Mouse (Mus musculus): Measurements from ENCODE around the gene Cited4. TPM values are rescaled to one million over a fixed set of nuclear protein-coding genes. Genes with fewer than 3 reads are reported as not detected.

The Cited4 gene
- polyA plus RNA-seq, 1 experiment from 2014 or later: 1.6 TPM

DNA sequence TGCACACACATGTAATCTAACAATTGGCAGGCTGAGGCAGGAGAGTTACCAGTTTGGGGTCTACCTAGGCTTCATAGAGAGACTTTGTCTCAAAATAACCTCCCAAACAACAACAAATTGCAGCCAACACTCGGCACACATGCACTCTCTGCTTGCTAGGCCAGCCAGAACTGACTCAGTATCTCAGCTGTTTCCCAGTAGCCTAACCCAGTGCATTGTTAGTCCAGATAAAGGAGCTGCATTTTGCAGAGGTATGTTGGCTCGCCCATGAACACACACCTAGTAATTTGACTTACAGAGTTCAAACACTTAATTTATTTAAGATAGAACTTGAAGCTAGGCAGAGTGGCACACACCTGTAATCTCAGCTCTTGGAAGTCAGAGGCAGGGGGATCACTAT is 9.3 kb downstream of the Cited4 start:
- Histone ChIP-seq H3K9me3 (ENCODE audit: low read depth, low read length) (no peaks in the 10 kb centered on the region), H3K4me2 (no peak overlapping the region), H3K4me1 (ENCODE audit: insufficient read depth) (no peaks in the 10 kb centered on the region), H3K4me3 (ENCODE audit: low read depth, low read length) (no peak overlapping the region), H3K27me3 (ENCODE audit: insufficient read depth, low read length) (no peaks in the 10 kb centered on the region), H3K27ac (ENCODE audit: low read depth) (no peak overlapping the region), H3K9ac (no peak overlapping the region), H3K36me3 (ENCODE audit: insufficient read depth) (no peaks in the 10 kb centered on the region)
- WGBS: 41% methylated on average over 2 of the region's 2 CpGs
- no peak for TF ChIP-seq CTCF (IDR thresholded peaks at IDR 0.05; ENCODE audit: low read depth)
- DNase-seq (no peak), ATAC-seq (ENCODE audit: insufficient read depth) (no peak)

DNA sequence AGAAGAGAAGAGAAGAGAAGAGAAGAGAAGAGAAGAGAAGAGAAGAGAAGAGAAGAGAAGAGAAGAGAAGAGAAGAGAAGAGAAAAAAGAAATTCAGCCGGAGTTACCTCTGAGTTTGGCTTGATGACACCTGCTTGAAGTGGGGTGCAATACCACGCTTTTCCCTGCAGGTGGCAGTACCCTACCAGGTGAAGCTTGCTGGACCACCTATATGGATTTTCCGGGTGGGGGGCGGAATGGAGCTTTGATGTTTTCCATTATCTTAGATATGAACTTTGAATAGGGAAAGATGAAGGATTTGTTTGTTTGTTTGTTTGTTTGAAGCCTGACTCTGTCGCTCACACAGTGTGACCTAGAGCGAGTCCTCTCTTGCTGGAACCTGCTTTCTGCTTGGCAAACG is 14.6 kb downstream of the Cited4 start:
- peak; percentile 63 for DNase-seq
- ATAC-seq (ENCODE audit: insufficient read depth): no peak
- Histone ChIP-seq H3K27ac (ENCODE audit: low read depth) (no peak overlapping the region), H3K4me3 (ENCODE audit: low read depth, low read length) (no peak overlapping the region), H3K27me3 (ENCODE audit: insufficient read depth, low read length) (no peaks in the 10 kb centered on the region), H3K36me3 (ENCODE audit: insufficient read depth) (no peaks in the 10 kb centered on the region), H3K9me3 (ENCODE audit: low read depth, low read length) (no peaks in the 10 kb centered on the region), H3K4me2 (no peak overlapping the region), H3K9ac (no peak overlapping the region), H3K4me1 (ENCODE audit: insufficient read depth) (no peaks in the 10 kb centered on the region)
- TF ChIP-seq CTCF (IDR thresholded peaks at IDR 0.05; ENCODE audit: low read depth): peak; percentile 80
- WGBS: 50% methylated on average over 7 of the region's 7 CpGs

DNA sequence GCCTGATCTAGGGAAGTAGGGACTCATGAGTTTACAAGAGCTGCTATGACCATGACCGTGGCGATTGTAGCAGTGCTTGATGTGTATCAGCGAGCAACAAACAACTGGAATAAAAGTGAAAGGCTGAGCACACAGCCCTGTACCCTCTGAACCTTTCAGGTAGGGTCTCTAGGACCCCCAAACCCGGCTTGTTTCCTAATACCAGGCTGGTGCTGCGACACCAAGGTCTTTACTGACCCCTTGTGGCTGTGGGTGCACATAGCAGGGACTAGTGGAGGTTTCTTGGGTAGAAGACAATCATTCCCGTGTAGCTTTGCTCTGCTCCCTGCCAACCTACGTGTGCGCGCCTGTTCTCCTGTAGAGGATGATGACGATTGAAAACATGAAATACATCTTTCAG is 15.8 kb downstream of the Cited4 start:
- H3K36me3 ChIP-seq (ENCODE audit: insufficient read depth): no peaks in the 10 kb centered on the region

DNA sequence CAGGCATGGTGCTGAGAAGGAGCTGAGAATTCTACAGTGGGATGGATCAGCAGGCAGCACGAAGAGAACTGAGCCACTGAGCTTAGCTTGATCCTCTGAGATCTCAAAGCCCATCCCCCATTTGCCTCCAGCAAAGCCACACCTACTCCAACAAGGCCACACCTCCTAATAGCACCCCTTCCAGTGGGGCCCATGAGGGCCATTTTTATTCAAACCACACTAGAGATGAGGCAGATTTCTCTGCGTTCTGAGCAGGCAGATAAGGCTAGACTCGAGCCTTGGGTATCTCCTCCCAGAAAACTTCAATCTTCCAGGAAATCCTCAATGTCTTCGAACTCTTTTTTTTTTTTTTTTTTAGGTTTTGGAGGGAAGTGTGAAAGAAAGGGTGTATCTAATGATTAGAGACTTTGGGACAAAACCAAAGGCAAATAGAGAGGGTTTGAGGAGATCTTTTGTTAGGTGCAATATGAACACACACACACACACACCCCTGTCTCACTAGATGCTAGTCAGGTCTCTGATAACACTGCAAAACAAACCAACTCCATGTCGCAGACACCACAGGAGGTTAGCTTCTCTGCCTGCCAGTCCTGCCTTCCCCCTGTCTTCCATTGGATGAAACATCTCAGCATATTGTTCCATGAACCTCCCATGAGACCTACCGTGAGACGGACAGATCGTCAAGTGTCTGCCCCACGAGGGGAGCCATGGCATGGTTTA is 17.1 kb downstream of the Cited4 start:
- Histone ChIP-seq H3K4me1 (ENCODE audit: insufficient read depth) (no peaks in the 10 kb centered on the region), H3K27ac (ENCODE audit: low read depth) (no peak overlapping the region), H3K9ac (no peak overlapping the region), H3K9me3 (ENCODE audit: low read depth, low read length) (no peaks in the 10 kb centered on the region), H3K27me3 (ENCODE audit: insufficient read depth, low read length) (no peaks in the 10 kb centered on the region), H3K36me3 (ENCODE audit: insufficient read depth) (no peaks in the 10 kb centered on the region), H3K4me3 (ENCODE audit: low read depth, low read length) (no peak overlapping the region), H3K4me2 (no peak overlapping the region)
- 40% methylated on average over 9 of the region's 9 CpGs for WGBS
- no peak for TF ChIP-seq CTCF (IDR thresholded peaks at IDR 0.05; ENCODE audit: low read depth)
- ATAC-seq (ENCODE audit: insufficient read depth) (no peak), DNase-seq (no peak)

More for the DNA sequence above, 15.8 kb downstream of the Cited4 start:
- peak; percentile 79 for DNase-seq
- Histone ChIP-seq H3K9me3 (ENCODE audit: low read depth, low read length) (no peaks in the 10 kb centered on the region), H3K4me3 (ENCODE audit: low read depth, low read length) (no peak overlapping the region), H3K27me3 (ENCODE audit: insufficient read depth, low read length) (no peaks in the 10 kb centered on the region), H3K4me1 (ENCODE audit: insufficient read depth) (no peaks in the 10 kb centered on the region), H3K27ac (ENCODE audit: low read depth) (no peak overlapping the region), H3K9ac (no peak overlapping the region), H3K4me2 (no peak overlapping the region)
- ATAC-seq (ENCODE audit: insufficient read depth): no peak
- 35% methylated on average over 10 of the region's 10 CpGs for whole genome bisulfite sequencing
- peak; percentile 86 for TF ChIP-seq CTCF (IDR thresholded peaks at IDR 0.05; ENCODE audit: low read depth)

DNA sequence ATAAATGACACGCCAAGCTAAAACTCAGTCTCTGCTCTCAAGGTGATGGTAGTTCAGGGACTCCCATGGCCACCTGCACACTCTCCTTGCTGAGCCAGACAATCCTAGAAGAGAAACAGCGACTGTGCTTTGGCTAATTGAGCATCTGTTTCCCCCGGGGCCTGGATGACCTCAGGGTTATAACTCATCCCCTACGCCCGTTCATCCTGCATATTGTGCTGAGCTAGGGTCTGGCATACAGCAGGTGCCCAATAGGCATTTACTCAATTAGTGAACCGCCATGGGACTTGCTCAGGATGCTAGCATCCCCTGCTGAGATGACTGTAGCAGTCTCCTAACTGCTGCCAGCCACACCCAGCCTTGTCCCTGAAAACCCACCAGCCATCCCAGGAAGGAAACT is 20.9 kb downstream of the Cited4 start:
- no peaks in the 10 kb centered on the region for H3K36me3 ChIP-seq (ENCODE audit: insufficient read depth)
- ATAC-seq (ENCODE audit: insufficient read depth) (peak; percentile 14; the same call in 1 of the 2 replicates), DNase-seq (no peak)
- H3K4me2 ChIP-seq: no peak overlapping the region
- H3K27me3 ChIP-seq (ENCODE audit: insufficient read depth, low read length): no peaks in the 10 kb centered on the region
- H3K4me3 ChIP-seq (ENCODE audit: low read depth, low read length): no peak overlapping the region
- no peak for TF ChIP-seq CTCF (IDR thresholded peaks at IDR 0.05; ENCODE audit: low read depth)
- H3K9me3 ChIP-seq (ENCODE audit: low read depth, low read length): no peaks in the 10 kb centered on the region
- H3K27ac ChIP-seq (ENCODE audit: low read depth): no peak overlapping the region
- H3K9ac ChIP-seq: no peak overlapping the region
- no peaks in the 10 kb centered on the region for H3K4me1 ChIP-seq (ENCODE audit: insufficient read depth)
- WGBS: 41% methylated on average over 6 of the region's 6 CpGs

DNA sequence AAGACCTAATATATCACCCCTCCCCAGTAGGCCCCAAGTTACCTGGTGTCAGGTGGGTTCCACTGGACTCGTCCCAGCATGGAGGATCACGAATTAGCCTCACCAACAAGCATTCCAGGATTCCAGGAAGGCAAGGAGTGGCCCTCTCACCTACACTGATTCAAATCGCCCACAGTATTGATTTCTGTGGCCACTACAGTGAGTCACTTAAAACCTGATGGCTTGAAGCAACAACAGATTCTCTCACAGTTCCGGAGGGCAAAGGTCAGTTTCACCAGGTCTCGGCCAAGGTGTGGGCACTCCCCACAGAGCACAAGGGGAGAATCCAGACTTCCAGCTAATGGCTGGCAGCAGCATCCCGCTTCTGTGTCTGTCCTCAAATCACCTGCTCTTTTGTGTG is 22.9 kb downstream of the Cited4 start:
- no peaks in the 10 kb centered on the region for H3K4me1 ChIP-seq (ENCODE audit: insufficient read depth)
- no peak overlapping the region for H3K4me2 ChIP-seq
- DNase-seq (no peak), ATAC-seq (ENCODE audit: insufficient read depth) (no peak)
- no peak overlapping the region for H3K9ac ChIP-seq
- 61% methylated on average over 6 of the region's 6 CpGs for WGBS
- no peaks in the 10 kb centered on the region for H3K9me3 ChIP-seq (ENCODE audit: low read depth, low read length)
- no peaks in the 10 kb centered on the region for H3K36me3 ChIP-seq (ENCODE audit: insufficient read depth)
- no peaks in the 10 kb centered on the region for H3K27me3 ChIP-seq (ENCODE audit: insufficient read depth, low read length)
- no peak overlapping the region for H3K27ac ChIP-seq (ENCODE audit: low read depth)
- TF ChIP-seq CTCF (IDR thresholded peaks at IDR 0.05; ENCODE audit: low read depth): no peak
- H3K4me3 ChIP-seq (ENCODE audit: low read depth, low read length): no peak overlapping the region

DNA sequence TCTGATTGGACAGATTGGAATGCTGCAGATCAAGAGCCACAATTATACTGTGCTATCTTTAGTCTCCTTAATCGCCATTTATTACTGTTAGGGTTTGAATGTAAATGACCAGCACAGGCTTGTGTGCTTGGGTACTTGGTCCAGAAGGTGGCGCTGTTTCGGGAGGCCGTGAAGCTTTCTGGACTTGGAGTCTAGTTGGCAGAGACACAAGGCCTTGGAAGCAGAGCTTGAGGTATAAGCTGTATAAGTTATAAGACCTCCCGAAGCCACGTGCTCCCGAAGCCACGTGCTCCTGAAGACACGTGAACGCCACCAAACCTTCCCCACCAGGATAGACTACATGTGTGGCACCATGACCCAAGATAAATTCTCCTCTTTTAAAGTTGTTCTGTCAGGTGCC is 26.3 kb downstream of the Cited4 start:
- ATAC-seq (ENCODE audit: insufficient read depth) (no peak), DNase-seq (peak; percentile 68)
- H3K27me3 ChIP-seq (ENCODE audit: insufficient read depth, low read length): peaks cover 11% of the 10 kb centered on the region
- no peak overlapping the region for H3K9ac ChIP-seq
- no peaks in the 10 kb centered on the region for H3K9me3 ChIP-seq (ENCODE audit: low read depth, low read length)
- no peak overlapping the region for H3K4me2 ChIP-seq
- no peaks in the 10 kb centered on the region for H3K36me3 ChIP-seq (ENCODE audit: insufficient read depth)
- no peaks in the 10 kb centered on the region for H3K4me1 ChIP-seq (ENCODE audit: insufficient read depth)
- H3K27ac ChIP-seq (ENCODE audit: low read depth): no peak overlapping the region
- WGBS: 42% methylated on average over 10 of the region's 10 CpGs
- peak; percentile 69 for TF ChIP-seq CTCF (IDR thresholded peaks at IDR 0.05; ENCODE audit: low read depth)
- H3K4me3 ChIP-seq (ENCODE audit: low read depth, low read length): no peak overlapping the region
